Mouse (Mus musculus): ENCODE results near the gene Clcn3. TPM values are rescaled to one million over a fixed set of nuclear protein-coding genes. Genes with fewer than 3 reads are reported as not detected.
"Not testable (repeated sequence)": the region's sequence is repeated elsewhere in the genome, so short reads cannot be mapped to it uniquely, and the experiment has no call there.

Clcn3 gene
- 19.6 and 21.2 TPM in 2 replicates for polyA plus RNA-seq (2015; fragmentation: Nextera tagmentation; extraction: Ambion mirVana)

DNA sequence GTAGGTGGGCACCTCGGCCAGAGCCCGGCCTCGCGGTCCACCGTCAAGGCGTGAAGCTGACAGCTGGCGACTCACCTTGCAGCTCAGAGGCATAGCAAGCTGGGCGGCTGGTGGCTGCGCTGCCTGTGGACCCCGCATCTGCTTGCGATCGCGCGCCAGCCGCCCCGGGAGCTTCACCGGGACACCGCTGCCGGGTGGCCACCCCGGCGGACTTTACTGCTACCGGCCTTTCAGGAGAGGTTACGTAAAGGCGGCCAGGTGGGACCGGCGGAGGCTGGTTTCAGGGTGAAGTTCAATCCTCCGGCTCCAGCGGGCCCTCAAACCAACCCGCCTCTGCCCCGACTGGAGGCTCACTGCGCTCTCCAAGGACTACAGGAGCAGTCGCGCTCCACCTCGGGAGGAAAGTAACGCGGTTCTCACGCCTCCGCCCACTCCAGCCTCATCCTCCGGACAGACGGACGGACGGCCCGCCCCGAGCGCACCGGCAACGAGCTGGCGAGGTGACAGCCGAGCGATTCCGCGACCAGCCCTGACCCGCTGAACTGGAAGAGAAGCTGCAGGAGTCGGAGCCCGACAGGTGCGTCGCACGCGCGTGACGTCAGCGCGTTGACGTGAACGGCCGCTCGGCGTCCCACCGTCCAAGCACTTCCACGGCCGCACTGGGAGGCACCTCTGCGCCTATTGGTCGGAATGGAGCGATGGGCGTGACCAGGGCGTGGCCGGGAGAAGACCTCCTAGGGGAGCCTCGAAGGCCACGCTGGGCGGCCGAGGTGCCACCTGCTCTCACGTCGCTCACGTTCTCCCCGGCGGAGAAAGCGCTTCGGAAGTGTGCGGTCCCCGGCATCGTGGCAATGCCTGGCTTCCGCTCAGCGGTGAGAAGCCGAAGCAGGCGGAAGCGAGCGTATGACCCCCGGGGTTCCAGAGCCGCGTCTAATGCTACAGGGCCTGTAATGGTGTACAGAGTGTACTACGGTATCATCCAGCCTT, at the start of gene Clcn3:
Gene Clcn3, minus strand, starts transcription at position 600 of the 987 bp plus-strand sequence.
- Histone ChIP-seq H3K36me3 (no peaks in the 10 kb centered on the region), H3K27me3 (replicated peaks) (no peaks in the 10 kb centered on the region), H3K9ac (peak within 1 kb of the TSS; percentile 89), H3K9me3 (no peaks in the 10 kb centered on the region), H3K27ac (replicated peaks) (peak within 1 kb of the TSS; percentile 83), H3K4me2 (peak within 1 kb of the TSS; percentile 94), H3K4me1 (peaks cover 27% of the 10 kb centered on the region), H3K4me3 (peak within 1 kb of the TSS; percentile 76)
- WGBS = under 1% methylated on average over 101 of the region's 101 CpGs
- peak; percentile 100 for ATAC-seq (ENCODE audit: extremely low read depth, insufficient number of reproducible peaks, low FRiP score, low TSS enrichment)

DNA sequence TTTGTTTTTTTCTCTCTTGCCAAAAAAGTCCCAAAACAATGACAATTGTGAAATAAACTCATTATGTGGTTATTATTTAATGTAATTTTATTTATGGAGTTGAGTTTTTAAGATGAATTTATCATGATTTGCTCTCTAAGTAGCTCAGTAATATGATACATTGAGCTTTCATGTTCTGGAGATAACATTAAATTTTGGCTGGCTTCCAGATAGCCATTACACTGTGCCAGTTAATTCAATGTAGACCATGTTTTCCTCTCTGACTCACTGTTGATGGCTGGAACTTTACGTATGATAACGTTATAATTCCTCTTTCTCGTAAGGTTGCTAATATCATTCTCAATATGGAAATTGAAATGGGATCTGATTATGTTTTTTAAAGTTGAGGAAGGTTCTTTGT, 13.4 kb upstream of the Clcn3 start:
- H3K9ac ChIP-seq = no peak overlapping the region
- no peaks in the 10 kb centered on the region for H3K27me3 ChIP-seq (replicated peaks)
- no peak overlapping the region for H3K4me3 ChIP-seq
- no peak overlapping the region for H3K4me2 ChIP-seq
- no peak for ATAC-seq (ENCODE audit: extremely low read depth, insufficient number of reproducible peaks, low FRiP score, low TSS enrichment)
- peaks cover 17% of the 10 kb centered on the region for H3K4me1 ChIP-seq
- H3K9me3 ChIP-seq = no peaks in the 10 kb centered on the region
- no peak overlapping the region for H3K27ac ChIP-seq (replicated peaks)
- H3K36me3 ChIP-seq = peaks cover 9% of the 10 kb centered on the region
- 45% methylated on average over 3 of the region's 3 CpGs for WGBS

DNA sequence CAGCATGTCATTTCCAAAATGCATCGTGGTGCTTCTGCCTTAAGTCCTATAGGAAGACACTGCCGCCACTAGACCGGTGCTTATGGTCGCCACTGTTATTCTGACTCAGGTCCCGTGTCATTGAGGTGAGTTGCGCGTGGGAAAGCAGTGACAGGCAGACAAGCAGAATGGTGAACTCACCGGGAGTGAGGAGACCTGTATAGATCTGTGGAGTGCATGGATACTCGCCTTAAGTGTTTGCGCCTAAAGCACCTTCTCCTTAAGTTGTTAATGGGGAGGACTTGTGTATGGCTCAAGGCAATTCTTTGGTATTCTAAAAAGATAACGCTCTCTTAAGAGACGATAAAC, 10.5 kb upstream of the Clcn3 start:
- H3K9ac ChIP-seq = peak overlapping the region; percentile 90
- peak overlapping the region; percentile 89 for H3K4me3 ChIP-seq
- H3K4me1 ChIP-seq = peaks cover 17% of the 10 kb centered on the region
- peak overlapping the region; percentile 91 for H3K4me2 ChIP-seq
- peaks cover 7% of the 10 kb centered on the region for H3K36me3 ChIP-seq
- no peak for ATAC-seq (ENCODE audit: extremely low read depth, insufficient number of reproducible peaks, low FRiP score, low TSS enrichment)
- peak overlapping the region; percentile 96 for H3K27ac ChIP-seq (replicated peaks)
- no peaks in the 10 kb centered on the region for H3K27me3 ChIP-seq (replicated peaks)
- WGBS = 3% methylated on average over 12 of the region's 12 CpGs
- H3K9me3 ChIP-seq = no peaks in the 10 kb centered on the region

DNA sequence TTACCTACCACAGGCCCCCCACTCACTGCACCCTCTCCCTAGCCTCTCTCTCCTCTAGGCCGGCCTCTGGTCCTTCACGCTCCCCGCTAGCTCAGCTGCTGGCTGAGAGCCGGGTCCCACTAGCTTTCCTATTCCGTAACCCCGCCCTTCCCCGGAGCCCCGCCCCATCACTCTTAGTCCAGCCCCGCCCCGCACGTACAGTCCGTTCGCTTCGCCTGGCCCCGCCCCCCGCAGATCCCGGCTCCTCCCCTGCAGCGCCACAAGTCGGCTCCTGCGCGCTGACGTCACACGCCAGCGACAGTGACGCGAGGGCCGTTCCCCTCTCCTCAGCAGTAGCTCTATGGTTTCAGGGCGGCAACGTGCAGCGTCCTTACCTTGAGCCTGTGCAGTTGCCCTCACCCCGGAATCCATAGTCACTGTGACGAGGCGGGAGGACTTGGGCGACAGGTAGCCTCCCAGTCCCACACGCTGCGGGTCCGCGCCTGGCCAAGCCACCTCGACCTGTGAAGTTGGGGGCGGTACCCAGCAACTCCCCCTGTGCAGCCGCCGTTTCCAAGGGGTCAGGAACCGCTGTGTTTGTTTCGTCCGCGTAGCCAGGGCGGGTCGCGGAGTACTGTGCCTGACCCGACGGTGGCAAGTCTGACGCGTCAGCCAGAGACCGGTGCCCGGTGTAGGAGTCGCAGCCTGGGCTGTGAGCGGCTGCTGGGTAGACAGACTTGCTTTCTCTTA, 10.0 kb upstream of the Clcn3 start, which contains the start of gene Nek1:
Gene Nek1, plus strand, starts transcription at position 286 of the 729 bp plus-strand sequence.
- Histone ChIP-seq H3K27ac (replicated peaks) (peak within 1 kb of the TSS; percentile 96), H3K27me3 (replicated peaks) (no peaks in the 10 kb centered on the region), H3K36me3 (peaks cover 3% of the 10 kb centered on the region), H3K4me2 (peak within 1 kb of the TSS; percentile 91), H3K9me3 (no peaks in the 10 kb centered on the region), H3K4me3 (peak within 1 kb of the TSS; percentile 89), H3K4me1 (peaks cover 17% of the 10 kb centered on the region), H3K9ac (peak within 1 kb of the TSS; percentile 90)
- peak; percentile 92 for ATAC-seq (ENCODE audit: extremely low read depth, insufficient number of reproducible peaks, low FRiP score, low TSS enrichment)
- under 1% methylated on average over 57 of the region's 57 CpGs for WGBS

DNA sequence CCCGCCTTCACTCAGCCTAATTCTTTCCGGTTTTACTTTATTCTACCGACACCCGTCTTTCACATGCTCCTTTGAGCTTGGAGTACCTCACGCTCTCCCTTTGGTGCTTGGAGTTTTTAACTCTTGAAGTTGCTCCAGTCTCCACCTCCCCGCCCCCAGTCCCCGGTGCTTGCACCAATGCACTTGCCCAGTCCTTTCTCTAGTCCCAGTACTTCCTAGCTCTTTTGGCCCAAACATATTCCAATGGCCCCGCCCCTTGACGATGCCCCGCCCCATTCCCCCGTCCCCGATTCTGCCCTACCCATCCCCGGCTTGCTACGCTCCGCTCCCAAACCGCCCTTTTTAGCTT, 9.4 kb upstream of the Clcn3 start:
- Histone ChIP-seq H3K27me3 (replicated peaks) (no peaks in the 10 kb centered on the region), H3K9me3 (no peaks in the 10 kb centered on the region), H3K27ac (replicated peaks) (peak overlapping the region; percentile 96), H3K4me1 (peaks cover 17% of the 10 kb centered on the region), H3K4me3 (peak overlapping the region; percentile 89), H3K9ac (peak overlapping the region; percentile 88), H3K36me3 (no peaks in the 10 kb centered on the region), H3K4me2 (peak overlapping the region; percentile 72)
- peak; percentile 83 for ATAC-seq (ENCODE audit: extremely low read depth, insufficient number of reproducible peaks, low FRiP score, low TSS enrichment)
- under 1% methylated on average over 16 of the region's 16 CpGs for WGBS

DNA sequence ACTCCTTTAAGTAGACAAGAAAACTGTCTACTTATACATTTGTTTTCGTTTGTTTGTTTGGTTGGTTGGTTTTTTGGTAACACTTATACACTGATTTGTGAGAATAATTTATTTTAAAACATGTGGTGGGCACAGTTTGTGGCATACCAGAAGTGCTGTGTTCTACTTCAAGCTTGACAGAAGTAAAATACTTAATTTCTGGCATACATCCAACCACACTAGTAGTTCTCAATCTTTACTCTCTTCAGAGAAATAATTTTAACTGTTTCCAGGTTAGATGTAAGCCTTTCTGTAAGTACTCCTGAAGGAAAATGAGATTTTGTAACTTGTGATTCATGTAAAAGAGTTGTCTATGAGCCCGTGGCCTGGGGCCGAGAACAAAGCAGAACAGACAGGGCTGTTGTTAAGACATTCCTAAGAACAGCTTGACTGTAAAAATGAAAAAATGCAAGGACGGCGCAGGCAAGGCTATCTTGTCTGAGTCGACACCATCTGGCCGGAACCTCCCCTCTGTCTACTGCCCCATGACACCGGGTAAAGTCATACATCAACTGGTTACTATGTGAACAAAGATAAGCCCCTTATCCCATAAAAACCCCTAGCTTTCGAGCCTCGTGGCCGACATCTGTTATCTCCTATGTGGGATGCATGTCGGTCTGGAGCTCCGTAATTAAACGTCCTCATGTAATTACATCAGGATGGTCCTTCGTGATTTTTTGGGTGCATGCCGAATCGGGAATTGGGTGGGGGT, 1.3 kb upstream of the Clcn3 start:
- not testable (repeated sequence) for H3K9me3 ChIP-seq; ATAC-seq (ENCODE audit: extremely low read depth, insufficient number of reproducible peaks, low FRiP score, low TSS enrichment); H3K27me3 ChIP-seq (replicated peaks); H3K27ac ChIP-seq (replicated peaks); H3K9ac ChIP-seq; H3K36me3 ChIP-seq
- Histone ChIP-seq H3K4me2 (peak overlapping the region; percentile 94), H3K4me1 (peaks cover 20% of the 10 kb centered on the region), H3K4me3 (peak overlapping the region; percentile 76)
- 72% methylated on average over 17 of the region's 17 CpGs for WGBS

DNA sequence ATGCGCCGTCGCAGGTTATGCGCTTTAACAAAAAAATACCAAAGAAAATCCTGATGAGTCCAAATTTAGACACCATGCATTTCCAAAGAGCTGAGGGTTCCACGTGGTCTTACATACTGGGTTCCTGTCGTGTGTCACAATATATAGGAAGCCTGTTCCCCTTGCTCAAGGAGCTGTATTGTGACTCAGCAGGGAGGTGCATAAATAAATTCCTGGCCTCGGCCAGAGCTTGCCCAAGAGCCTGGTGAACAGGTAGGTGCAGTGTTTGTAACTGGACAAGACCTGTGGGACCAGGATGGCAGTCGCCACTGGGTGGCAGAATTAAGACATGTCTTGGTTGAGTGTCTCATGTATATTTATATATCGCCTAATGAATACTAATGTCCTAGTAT, 584 bp upstream of the Clcn3 start:
- Histone ChIP-seq H3K36me3 (no peaks in the 10 kb centered on the region), H3K27me3 (replicated peaks) (no peaks in the 10 kb centered on the region), H3K27ac (replicated peaks) (peak overlapping the region; percentile 83), H3K4me3 (peak overlapping the region; percentile 76), H3K9ac (peak overlapping the region; percentile 83), H3K4me2 (peak overlapping the region; percentile 94), H3K4me1 (peaks cover 25% of the 10 kb centered on the region), H3K9me3 (no peaks in the 10 kb centered on the region)
- WGBS = 12% methylated on average over 9 of the region's 9 CpGs
- peak; percentile 33 for ATAC-seq (ENCODE audit: extremely low read depth, insufficient number of reproducible peaks, low FRiP score, low TSS enrichment)

DNA sequence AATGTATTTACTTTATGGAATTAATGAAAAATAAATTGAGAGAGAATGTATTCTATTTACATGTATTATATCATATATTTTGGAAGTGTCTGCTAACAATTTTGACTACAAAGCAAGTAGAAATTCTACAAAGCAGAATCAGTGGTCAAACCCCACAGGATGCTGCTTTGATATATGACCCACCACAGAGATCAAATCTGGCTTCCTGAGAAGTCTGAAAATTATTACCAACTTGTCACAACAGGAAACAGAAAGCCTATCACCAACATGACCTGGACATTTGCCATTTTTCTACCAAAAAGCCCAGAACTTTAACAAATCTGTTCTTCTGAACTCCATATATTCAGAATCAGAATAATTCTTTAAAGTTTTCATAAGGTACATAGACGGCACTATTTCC, 1.7 kb downstream of the Clcn3 start:
- peak overlapping the region; percentile 89 for H3K9ac ChIP-seq
- peaks cover 27% of the 10 kb centered on the region for H3K4me1 ChIP-seq
- no peaks in the 10 kb centered on the region for H3K36me3 ChIP-seq
- ATAC-seq (ENCODE audit: extremely low read depth, insufficient number of reproducible peaks, low FRiP score, low TSS enrichment) = no peak
- H3K4me2 ChIP-seq = peak overlapping the region; percentile 94
- no peaks in the 10 kb centered on the region for H3K9me3 ChIP-seq
- peak overlapping the region; percentile 76 for H3K4me3 ChIP-seq
- no peaks in the 10 kb centered on the region for H3K27me3 ChIP-seq (replicated peaks)
- whole genome bisulfite sequencing = 13% methylated on average over 1 of the region's 1 CpGs
- H3K27ac ChIP-seq (replicated peaks) = no peak overlapping the region

DNA sequence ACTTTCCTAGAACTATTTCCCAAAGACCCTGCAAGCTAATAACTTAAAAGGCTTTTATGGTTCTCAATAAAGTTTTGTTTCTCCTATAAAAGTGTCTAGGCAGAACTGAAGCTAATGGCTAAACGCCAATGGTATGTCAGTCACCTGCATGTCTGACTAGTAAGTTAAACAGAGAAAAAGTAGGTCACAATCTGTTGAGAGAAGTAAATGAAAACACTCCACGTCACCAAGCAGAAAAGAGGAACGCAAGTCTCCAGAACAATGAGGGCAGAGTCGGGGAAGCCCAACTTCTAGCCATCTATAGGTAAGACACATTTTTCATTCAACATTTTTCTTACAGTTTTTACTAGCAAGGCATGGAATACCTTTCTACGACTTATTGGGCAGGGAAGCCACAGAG, 4.6 kb downstream of the Clcn3 start:
- ATAC-seq (ENCODE audit: extremely low read depth, insufficient number of reproducible peaks, low FRiP score, low TSS enrichment) = no peak

DNA sequence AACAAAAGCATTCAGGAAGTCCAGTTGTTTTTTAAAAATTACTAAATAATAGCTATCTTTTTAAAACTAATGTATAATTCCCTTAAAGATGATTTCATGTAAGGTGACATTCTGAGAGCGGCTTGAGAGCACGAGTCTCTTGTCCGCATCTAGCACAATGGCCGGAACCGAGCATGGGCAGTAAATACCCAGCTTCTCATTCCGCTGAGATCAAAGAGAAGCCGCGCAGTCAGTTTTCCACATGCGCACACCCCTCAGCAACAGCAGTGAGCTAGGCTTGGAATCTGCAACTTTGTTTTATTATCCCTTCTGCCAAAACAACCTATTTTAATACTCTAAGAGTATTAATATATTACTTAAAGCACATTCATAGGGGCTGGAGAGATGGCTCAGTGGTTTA, 6.3 kb downstream of the Clcn3 start:
- Histone ChIP-seq H3K27ac (replicated peaks) (no peak overlapping the region), H3K4me2 (peak overlapping the region; percentile 18; the same call in 1 of the 2 replicates), H3K27me3 (replicated peaks) (no peaks in the 10 kb centered on the region), H3K9me3 (no peaks in the 10 kb centered on the region), H3K4me1 (peaks cover 38% of the 10 kb centered on the region), H3K4me3 (no peak overlapping the region), H3K9ac (no peak overlapping the region), H3K36me3 (no peaks in the 10 kb centered on the region)
- 88% methylated on average over 9 of the region's 9 CpGs for WGBS
- no peak for ATAC-seq (ENCODE audit: extremely low read depth, insufficient number of reproducible peaks, low FRiP score, low TSS enrichment)

More for the DNA sequence above, 4.6 kb downstream of the Clcn3 start:
- no peak overlapping the region for H3K27ac ChIP-seq (replicated peaks)
- H3K36me3 ChIP-seq = no peaks in the 10 kb centered on the region
- no peaks in the 10 kb centered on the region for H3K9me3 ChIP-seq
- 80% methylated on average over 5 of the region's 5 CpGs for WGBS
- no peak overlapping the region for H3K4me2 ChIP-seq
- peaks cover 27% of the 10 kb centered on the region for H3K4me1 ChIP-seq
- H3K27me3 ChIP-seq (replicated peaks) = no peaks in the 10 kb centered on the region
- H3K9ac ChIP-seq = no peak overlapping the region
- no peak overlapping the region for H3K4me3 ChIP-seq

DNA sequence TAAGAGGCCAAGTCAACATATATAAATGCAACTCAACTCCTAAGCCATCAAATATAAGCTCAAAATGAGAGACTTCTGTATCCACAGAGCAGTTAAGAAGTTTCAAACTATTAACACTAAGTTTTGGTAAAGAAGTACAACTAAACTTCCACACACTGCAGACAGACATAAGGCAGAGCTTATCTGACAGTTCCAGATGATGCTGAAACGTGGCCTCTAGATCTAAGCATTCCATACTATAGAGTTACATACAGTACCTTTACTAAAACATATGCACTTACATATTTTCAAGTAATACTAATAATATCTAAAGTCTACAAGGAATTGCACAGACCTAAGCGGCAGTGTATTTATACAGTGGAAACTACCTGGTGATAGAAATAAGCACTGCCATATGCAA, 8.3 kb downstream of the Clcn3 start:
- Histone ChIP-seq H3K4me2 (no peak overlapping the region), H3K9me3 (no peaks in the 10 kb centered on the region), H3K9ac (no peak overlapping the region), H3K27ac (replicated peaks) (no peak overlapping the region), H3K27me3 (replicated peaks) (no peaks in the 10 kb centered on the region), H3K4me3 (no peak overlapping the region), H3K4me1 (peaks cover 35% of the 10 kb centered on the region), H3K36me3 (no peaks in the 10 kb centered on the region)
- ATAC-seq (ENCODE audit: extremely low read depth, insufficient number of reproducible peaks, low FRiP score, low TSS enrichment) = no peak
- WGBS = 58% methylated on average over 2 of the region's 2 CpGs
